Mouse (Mus musculus) mesoderm, embryonic 11.5 days (tissue): ENCODE data around the gene Olfr551.
"Not testable (repeated sequence)": the region's sequence is repeated elsewhere in the genome, so short reads cannot be mapped to it uniquely, and the experiment has no call there.

Experiments
- DNase-seq: peaks from one replicate; pipeline ENCODE4 v3.0.0-alpha.2; 2012; ENCODE audit warnings: low read depth, low spot score

Olfr551 gene

DNA sequence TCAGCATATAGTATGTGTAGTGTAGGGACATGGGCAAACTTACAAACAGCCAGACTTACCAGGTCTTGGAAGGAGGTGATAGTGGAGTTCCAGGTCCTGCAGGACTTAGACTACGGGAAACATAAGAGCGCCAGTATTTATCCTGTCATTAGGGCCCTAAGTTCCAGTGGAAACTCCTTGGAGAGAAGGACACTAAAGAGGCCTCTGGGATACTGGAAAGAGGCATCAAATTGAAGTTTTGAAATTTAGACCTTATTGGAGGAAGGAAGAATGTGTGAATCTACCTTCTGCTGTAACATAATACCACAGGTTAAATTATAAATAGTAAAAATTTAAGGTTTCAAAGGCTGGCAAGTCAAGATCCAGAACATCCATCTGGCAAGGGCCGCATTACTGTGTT lies at the start of gene Olfr551:
Olfr551 (minus strand) TSS at position 101 of the 400 bp plus-strand sequence.
- DNase-seq, result no peak

GRCm38 (mm10) chr7:102638132-102638531 lies 46.4 kb upstream of the Olfr551 start, which contains the start of gene Olfr554:
Gene Olfr554 (plus strand): TSS chr7:102638432.
- no peak for DNase-seq

DNA sequence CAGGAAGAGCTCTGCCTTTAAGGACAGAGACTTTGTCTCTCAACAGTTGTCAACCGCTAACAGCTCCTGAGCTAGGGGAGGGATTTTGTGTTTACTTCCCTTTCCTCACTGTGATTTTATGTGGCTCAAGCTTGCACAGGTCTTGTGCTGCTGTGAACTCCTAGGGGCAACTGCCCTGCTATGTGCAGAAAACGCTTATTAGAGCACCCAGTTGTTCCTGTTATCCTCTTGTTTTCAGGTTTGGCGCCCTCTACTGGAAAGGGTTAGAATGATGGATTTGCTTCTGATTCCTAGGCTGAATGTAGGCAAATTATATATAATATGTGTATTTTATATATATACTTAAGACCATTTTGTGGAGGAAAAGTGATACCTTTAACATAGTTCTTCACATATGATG lies 45.0 kb upstream of the Olfr551 start:
- peak; percentile 12 for DNase-seq

GRCm38 (mm10) chr7:102620368-102620767 lies 28.7 kb upstream of the Olfr551 start:
- not testable (repeated sequence) for DNase-seq

DNA sequence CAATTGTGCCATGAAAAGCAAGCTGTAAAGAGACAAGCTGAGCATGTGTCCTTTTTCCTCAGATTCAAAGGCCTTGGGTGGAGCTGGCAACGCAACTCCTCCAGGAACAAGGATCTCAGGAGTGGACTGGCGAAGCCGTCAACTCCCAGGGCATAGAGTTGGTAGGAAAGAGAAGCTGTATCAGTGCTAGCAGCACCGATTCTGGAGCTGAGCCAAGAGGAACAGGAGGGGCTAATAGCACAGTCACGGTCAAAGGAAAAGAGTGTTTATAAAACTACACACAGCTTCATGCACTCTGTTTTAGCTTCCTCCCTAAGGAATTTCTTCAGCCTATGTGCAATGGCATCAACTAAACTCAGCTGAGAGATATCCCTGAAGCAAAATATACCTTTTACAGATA lies 27.9 kb upstream of the Olfr551 start:
- peak; percentile 13 for DNase-seq

DNA sequence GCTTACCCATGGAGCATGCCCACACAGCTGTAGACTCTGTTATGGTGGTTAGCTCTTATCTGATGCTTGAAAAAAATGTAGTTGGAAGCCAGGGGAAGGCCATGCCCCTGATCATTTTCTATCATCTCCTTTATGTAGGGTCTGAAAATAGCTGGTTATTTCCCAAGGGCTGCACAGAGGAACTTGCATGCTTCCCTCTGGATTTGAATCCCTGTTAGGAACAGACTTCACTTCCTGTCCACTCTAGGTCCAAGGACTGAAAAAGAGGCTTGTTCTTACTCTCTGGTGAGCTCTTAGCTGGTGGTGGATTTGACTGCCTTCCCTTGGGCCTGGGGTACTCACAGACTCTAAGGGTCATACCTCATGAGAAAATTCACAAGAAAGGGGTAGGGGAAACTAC lies 26.4 kb upstream of the Olfr551 start, which contains the start of gene Olfr553:
Olfr553 (minus strand) TSS at position 101 of the 400 bp plus-strand sequence.
- DNase-seq, result no peak

- DNase-seq, result no peak
These were observed 5.8 kb upstream of the Olfr551 start, which contains the start of gene Olfr552 for GRCm38 (mm10) chr7:102597378-102598031. Gene Olfr552 (plus strand): TSS chr7:102597770.

DNA sequence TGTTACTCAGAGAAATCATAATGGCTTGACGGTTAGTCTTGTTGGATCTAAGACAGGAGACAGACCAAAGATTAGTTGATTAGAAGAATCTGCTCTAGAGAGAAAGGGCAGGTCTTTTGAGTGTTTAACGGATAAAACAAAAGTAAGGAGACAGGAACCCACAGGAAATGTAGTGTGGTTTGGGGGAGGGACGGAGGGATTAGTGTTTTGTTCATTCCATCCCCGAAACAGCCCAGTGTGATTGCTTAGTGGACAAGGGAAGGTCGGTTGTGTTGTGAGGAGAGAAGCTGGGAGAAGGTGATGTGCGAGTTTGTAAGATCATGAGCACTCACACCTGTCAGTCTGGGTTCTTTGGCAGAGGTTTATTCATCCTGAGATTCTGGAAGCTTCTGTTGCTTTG lies 15.7 kb downstream of the Olfr551 start:
- no peak for DNase-seq

GRCm38 (mm10) chr7:102573174-102573830 lies 18.4 kb downstream of the Olfr551 start:
- DNase-seq, result peak; percentile 6

DNA sequence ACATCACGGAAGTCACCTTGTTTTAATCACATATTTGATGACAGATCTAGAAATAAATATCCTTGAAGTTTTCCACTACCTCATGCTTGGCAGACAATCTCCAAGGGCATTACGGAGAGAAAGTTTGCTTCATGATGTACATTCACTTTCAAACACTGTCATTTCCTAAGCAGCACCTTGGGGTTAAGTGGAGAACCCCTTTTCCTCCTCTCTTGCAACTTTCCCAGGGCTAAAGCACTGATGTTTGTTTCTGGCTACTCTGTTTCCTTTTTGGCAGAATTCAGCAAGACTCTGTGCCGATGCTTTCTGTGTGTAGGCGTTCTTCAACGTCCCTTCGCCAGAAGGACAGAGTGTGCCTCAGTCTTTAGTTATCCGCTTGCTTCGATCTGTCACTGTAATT lies 20.5 kb downstream of the Olfr551 start, which contains the start of gene Olfr550:
Olfr550 (plus strand) TSS at position 301 of the 400 bp plus-strand sequence.
- DNase-seq, result no peak

- no peak for DNase-seq
These were observed 25.5 kb downstream of the Olfr551 start for GRCm38 (mm10) chr7:102566219-102566618.

DNA sequence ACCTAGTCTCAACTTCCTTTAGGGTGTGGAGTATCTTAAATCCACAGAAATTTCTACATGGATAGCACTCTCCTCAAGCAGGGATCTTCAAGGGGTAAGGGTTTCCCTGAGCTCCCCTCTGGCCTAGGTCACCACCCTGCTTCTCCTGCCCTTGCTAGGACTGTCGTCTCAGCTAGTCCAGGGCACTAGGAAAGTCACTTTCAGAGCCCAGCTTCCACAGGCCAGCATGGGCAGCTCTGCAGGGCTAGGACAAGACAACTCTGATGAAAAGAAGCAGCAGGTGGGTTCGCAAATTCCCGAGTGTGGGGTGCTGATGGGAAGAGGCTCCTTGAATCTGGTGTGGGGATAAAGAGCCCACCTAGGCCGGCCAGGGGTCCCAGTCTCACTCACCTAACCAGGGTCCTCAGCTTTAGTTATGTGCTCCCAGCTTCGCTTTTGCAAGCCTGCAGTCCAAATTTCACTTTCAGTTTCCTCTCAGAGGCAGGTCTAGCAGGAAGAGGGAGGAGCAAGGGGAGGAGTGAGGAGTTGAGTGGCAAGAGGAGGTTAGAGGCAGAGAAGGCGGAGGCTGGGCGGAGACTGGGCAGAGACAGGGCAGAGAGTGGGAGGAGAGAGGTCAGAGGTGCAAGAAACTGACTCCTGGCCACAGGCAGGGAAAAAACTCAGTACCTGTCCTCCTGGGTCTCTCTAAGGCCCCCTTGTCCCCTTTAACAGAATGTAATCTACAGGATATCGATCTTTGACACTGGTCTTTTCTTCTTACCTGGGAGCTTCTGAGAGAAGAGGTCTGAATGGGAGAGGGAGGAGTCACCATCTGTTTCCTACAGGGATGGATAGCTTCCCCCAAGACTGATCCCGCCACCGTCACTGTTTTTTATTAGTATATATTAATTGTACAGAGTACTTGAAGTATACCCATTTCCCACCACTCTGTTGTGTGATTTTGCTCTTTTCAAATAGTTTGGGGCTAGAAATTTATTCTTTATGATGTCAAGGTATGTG lies 26.4 kb downstream of the Olfr551 start, which contains the start of gene Trim21:
Trim21 (minus strand) TSS at position 488 of the 999 bp plus-strand sequence.
- DNase-seq, result peak; percentile 75

DNA sequence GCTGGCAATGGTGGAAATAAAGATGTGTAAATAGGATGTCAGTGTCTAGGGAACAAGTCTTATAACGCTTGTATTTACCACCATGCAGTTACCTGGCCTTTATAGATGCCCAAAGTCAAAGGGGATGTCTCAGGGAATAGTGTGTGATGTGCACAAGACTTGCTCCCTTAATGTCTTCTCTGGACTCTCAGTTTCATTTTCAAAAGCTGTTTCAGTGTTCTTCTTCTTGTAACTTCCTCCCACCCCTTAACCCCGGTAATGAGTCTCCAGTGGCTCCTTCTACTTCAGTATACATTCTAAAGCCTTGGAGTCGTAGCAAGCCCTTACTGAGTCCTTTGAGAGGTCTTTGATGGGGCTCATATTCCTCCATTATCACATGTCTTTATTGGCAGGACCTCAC lies 38.4 kb downstream of the Olfr551 start:
- DNase-seq, result no peak

DNA sequence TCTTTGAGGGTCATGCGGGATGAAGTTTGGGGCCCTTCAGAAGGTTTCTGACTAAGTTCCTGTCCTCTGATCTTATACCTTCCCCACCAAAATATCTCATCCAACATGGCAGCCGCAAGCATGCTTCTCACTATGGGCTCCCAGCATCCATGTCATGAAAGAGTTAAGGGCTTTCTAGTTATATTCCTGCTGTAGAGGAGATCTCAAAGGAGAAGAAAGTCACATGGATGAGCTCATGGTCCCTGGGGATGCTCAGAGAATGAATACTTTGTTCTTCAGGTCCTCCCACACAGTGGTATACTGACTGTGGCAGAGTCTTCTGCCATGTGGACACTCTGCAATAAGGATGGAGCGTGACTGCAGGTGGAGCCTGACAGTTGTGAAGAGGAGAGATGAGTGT lies 42.1 kb downstream of the Olfr551 start, which contains the start of gene Olfr549:
Olfr549 (plus strand) TSS at position 301 of the 400 bp plus-strand sequence.
- no peak for DNase-seq

GRCm38 (mm10) chr7:102541251-102541650 lies 50.4 kb downstream of the Olfr551 start:
- no peak for DNase-seq

GRCm38 (mm10) chr7:102540596-102540995 lies 51.1 kb downstream of the Olfr551 start, which contains the start of gene Olfr548-ps1:
Gene Olfr548-ps1 (plus strand): TSS chr7:102540896.
- DNase-seq, result no peak

- DNase-seq, result no peak
These were observed 57.2 kb downstream of the Olfr551 start, which contains the start of gene Olfr547 for GRCm38 (mm10) chr7:102534449-102534848. Gene Olfr547 (plus strand): TSS chr7:102534749.
